Mouse (Mus musculus): ENCODE data around the gene Klk1b1.

GRCm38 (mm10) chr7:43932337-43932736 lies 34.2 kb upstream of the Klk1b1 start:
- TF ChIP-seq CTCF (IDR thresholded peaks at IDR 0.05) (no peak), EP300 (IDR thresholded peaks at IDR 0.05) (no peak)
